Mouse (Mus musculus): Measurements from ENCODE around the gene Exoc4. TPM values are rescaled to one million over a fixed set of nuclear protein-coding genes. Genes with fewer than 3 reads are reported as not detected.

Exoc4 gene
- total RNA-seq (2015) (35.2 and 40.0 TPM in 2 replicates), total RNA-seq (2017) (49.3 and 54.8 TPM in 2 replicates)

GRCm38 (mm10) chr6:33248894-33249758 lies at the start of gene Exoc4:
Gene Exoc4, plus strand, starts transcription at chr6:33249085.
- peak; percentile 100 for ATAC-seq (replicated peaks; ENCODE audit: poor library complexity)

GRCm38 (mm10) chr6:33218780-33219179 lies 30.1 kb upstream of the Exoc4 start:
- ATAC-seq (replicated peaks; ENCODE audit: poor library complexity): no peak

DNA sequence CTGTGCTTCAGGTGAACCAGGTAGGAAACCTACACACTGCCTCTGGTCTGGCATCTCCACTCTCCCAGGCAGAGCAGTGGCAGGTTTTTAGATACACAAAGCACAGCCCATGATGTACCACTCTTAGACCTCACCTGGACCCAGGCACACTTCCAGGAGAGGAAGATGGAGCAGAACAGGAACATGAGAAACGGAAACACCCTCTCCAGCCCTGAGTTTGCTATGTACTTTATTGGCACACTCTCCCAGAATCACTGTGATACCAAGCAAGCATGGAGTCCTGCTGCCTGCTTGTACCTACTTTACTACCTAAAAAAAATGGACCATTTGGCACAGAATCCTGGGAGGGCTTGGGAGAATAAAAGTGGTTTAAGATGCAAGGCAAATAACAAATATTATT lies 22.2 kb upstream of the Exoc4 start:
- ATAC-seq (replicated peaks; ENCODE audit: poor library complexity): no peak

- ATAC-seq (replicated peaks; ENCODE audit: poor library complexity): no peak
These were observed 21.5 kb upstream of the Exoc4 start for GRCm38 (mm10) chr6:33227371-33227770.

- ATAC-seq (replicated peaks; ENCODE audit: poor library complexity): no peak
These were observed 7.6 kb upstream of the Exoc4 start for GRCm38 (mm10) chr6:33241250-33241649.

DNA sequence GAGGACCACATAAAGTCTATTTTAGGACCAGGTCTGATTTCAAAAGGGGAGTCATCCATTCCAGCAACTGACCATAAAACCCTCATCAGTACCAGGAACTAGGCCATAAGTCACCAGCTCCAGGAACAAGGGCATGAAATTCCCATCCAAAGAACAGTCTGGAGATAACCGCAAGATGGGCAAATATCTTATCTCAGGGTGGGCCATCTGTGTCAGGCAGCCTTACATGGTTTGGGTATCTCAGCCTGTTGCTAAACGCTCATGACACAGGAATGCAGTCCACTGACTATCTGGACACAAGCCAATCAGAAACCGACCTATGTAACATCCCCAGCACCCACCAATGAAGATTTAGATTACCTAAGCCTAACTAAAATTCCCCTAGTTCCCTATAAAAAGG lies 4.3 kb upstream of the Exoc4 start:
- no peak for ATAC-seq (replicated peaks; ENCODE audit: poor library complexity)

DNA sequence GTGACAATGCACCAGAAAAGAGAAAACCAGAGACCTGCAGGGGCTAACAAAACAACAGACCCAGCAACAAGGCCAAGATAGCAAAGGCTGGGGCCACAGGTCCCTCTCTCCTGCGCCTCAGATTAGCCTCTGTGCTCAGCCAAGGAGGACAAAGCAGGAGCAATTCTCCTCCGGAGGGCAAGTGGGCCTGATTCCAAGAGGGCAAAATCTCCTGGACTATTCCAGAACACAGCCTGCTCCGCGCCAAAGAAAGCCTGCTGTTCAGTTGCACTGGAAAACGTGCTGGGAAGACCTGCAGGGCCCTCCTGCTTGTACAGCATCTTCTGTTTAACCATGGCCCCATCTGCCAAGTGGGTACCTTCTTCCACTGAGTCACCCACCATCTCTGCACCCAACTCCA lies 1.7 kb upstream of the Exoc4 start:
- ATAC-seq (replicated peaks; ENCODE audit: poor library complexity): no peak

DNA sequence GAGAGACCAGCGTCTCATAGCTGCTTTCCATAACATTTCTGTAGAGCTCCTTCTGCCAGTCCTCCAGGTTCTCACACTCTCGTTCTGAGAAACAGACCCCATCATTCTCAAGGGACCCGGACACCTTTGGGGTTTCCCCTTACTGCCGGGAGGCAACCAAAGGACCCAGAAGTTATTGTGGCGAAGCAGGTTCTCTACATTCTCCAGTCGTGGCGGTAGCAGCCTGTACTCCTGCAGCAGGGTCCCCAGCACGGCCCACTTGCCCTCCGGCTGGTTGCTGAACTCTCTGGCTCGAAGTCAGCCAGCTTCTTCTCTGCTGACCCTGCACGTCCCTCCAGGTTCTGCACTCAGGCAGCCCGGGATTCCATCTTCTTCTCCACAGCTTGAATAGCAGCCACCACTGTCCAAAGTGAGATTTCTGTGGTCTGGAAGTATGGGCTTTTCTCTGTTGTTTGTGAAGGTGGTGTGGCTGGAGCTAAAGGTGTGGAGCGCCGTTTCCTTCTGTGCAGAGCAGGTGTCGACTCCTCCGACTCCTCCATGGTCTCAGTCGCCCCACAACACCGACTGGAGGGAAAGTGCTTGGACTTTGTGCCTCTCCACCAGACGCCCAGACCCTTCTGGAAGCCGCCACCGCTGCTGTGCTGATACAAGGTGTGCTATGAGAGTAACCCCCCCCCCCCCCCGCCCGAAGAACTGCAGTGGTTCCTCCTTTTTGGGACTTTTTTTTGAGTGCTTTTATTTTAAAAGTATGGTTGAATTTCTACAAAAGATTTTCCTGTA lies 1.1 kb upstream of the Exoc4 start:
- ATAC-seq (replicated peaks; ENCODE audit: poor library complexity): no peak

DNA sequence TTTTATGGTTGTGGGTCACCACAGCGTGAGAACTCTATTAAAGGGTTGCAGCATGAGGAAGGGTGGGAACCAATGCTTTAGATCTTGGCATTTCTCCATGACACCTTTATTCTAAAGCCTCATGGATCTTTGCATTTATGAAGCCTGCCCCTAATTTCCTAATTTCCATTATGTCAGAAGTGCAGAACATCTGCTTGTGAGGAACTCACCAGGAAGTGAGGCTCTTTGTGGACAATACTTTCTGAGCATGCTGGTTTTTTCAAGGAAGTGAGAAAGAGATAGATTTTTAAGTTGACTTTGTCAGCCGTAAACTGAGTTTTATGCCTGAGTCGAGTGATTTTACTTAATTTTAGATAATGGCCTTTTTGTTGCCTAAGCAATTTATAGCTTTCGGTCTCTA lies 7.8 kb downstream of the Exoc4 start:
- peak; percentile 43; the same call in 1 of the 2 replicates for ATAC-seq (replicated peaks; ENCODE audit: poor library complexity)

DNA sequence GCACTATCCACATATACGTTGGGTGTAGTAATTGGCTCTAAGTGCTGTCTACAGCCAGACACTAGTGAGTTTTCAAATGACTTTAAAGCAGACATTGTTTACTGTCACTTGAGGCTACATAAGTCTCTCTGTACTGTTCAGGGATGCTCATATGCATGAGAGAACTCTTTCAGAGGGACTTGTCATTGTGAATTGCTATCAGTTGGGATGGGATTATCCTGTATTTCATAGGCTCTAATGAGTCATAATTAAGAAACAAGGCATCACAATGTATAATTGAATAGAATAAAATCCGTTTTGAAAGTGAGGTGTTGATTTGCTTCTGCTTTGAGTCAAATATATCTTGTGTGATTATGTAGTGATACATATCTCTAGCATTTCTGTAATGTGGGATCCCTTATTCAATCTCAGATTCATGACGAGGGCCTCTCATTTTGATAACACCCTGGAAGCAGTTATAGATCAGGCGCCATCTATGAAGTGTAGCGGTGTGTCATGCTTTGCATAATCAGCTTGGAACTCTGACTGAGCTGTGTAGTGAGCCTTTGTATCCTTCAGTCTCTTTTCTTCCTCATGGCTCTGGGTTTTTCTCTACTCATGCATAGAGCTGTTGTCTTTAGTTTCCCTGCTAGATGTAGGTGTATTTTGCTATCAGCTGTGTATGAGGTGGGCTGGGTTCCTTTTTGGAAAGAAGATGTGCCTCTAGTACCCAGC lies 8.3 kb downstream of the Exoc4 start:
- no peak for ATAC-seq (replicated peaks; ENCODE audit: poor library complexity)

DNA sequence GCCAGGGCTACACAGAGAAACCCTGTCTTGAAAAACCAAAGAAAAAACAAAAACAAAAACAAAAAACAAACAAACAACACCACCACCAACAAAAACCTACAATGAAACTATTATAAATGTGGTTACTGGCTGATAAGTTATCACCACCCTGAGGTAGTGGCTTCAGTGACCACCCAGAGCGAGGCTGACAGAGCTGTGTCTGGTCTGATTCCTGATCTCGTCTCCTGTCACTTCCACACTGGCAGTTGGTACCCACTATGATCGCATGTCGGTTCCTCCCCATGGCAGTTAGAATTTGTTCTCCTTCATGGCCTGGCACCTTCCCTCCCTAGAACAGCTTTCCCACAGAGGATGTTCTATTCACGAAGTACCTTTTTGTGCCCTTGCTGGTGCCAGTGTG lies 11.0 kb downstream of the Exoc4 start:
- peak; percentile 75 for ATAC-seq (replicated peaks; ENCODE audit: poor library complexity)

- no peak for ATAC-seq (replicated peaks; ENCODE audit: poor library complexity)
These were observed 12.7 kb downstream of the Exoc4 start for GRCm38 (mm10) chr6:33261606-33262005.

DNA sequence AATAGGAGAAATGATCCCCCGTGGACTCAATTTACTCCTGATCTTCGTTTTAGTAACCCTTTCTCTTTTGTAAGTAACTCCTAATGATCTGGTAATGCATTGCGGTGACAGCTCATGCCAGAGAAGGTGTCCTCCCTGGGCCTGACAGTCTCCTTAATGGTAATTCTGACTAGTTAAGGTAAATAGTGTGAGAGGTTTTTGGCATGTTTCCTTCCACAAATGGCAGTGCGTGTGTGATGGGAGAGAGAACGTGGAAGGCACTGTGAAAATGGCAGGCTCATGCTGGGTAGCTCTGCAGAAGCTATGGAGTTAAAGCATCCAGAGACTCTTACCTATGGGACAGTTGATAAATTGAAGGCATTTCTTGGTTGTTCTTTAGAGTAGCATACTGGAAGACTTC lies 15.1 kb downstream of the Exoc4 start:
- no peak for ATAC-seq (replicated peaks; ENCODE audit: poor library complexity)

DNA sequence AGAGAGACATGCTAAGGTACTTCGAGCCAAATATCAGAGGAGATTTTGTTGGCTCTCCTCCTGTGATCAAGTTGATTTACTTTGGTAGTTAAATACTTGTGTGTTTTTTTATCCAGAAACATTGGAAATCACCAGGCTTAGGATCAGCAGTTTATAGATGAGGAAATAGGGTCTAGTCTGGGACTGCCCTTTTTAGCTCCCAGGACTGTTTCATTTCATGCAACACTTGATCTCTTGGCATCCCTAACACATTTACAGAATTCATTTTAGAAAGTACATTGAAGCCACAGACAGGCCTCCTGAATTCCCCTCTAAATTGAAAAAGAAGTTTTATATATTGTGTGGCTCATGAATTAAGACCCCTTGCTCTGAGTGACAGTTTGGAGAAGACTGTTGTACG lies 15.5 kb downstream of the Exoc4 start:
- ATAC-seq (replicated peaks; ENCODE audit: poor library complexity): no peak

DNA sequence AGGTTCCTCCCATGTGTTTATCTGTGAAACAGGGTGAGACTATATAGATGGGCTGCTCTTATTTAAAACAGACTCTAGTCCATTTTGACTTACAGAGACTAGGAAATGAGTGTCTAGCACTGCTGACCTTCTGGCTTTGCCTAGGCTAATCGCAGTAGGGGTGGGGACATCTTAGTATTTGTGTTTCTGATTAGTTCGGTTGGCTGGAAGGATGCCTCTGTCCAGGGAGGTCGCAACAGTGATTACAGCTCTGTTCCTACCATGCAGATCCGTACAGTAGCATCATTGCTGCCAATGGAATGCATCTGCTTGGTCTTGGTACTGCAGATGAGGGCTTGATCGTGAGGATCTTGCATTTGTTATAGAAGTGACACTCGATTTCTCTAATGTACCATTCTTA lies 18.7 kb downstream of the Exoc4 start:
- ATAC-seq (replicated peaks; ENCODE audit: poor library complexity): no peak

DNA sequence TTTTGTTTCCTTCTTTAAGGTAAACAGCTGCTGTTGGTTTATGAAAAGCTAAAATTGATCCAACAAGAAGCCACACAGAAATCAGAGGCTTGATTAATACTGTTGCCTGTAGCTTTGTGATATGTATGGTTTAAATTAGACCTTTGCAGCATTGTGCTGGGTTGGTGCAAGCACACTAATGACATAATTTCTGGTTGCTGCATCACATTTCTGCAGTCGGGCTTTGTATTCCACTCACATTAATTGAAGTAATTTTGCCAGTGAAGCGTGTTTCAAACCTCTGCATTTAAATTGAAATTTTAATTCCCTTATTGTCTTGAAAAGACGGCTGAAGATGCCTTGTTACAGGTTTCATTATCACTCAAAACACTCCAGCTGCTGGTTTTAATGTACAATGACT lies 34.6 kb downstream of the Exoc4 start:
- ATAC-seq (replicated peaks; ENCODE audit: poor library complexity): no peak

- no peak for ATAC-seq (replicated peaks; ENCODE audit: poor library complexity)
These were observed 35.1 kb downstream of the Exoc4 start for GRCm38 (mm10) chr6:33283936-33284335.

DNA sequence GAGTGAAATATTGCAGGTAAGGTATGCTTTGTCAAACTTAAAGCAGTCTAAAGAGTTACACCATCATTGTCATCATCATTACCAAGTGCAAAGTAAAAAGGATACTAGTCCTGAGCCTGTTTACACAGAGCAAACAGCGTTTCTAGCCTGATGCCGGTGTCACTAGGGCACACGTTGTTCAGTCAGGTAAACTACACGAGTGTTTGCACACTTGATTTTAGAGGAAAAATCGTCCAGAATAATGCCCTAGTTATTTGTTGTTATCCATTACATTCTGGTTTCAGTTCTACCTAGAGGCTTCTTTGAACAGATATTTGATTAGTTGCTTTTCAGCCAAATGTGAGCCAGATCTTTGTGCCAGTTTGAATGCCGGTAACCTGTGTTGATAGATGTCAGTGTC lies 37.5 kb downstream of the Exoc4 start:
- ATAC-seq (replicated peaks; ENCODE audit: poor library complexity): no peak

GRCm38 (mm10) chr6:33294626-33295025 lies 45.7 kb downstream of the Exoc4 start:
- no peak for ATAC-seq (replicated peaks; ENCODE audit: poor library complexity)

DNA sequence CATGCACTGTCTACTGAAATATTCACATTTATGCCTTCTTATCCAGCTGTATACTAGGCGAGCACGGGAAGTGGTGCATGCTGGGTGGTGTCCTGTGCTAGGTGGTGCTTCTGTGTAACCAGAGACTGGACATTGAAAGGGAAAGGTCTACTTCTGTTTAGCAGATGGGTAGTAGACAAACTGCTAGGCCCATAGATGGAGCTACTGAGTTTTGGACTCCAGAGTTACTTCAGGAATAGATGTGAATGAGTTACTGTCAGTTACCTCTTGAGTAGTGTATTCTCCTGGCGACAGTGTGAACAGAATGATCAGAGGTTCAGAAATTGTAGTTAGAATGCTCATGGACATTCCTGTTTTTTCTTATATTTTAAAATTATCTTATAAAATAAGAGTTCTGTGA lies 48.7 kb downstream of the Exoc4 start:
- peak; percentile 44 for ATAC-seq (replicated peaks; ENCODE audit: poor library complexity)

DNA sequence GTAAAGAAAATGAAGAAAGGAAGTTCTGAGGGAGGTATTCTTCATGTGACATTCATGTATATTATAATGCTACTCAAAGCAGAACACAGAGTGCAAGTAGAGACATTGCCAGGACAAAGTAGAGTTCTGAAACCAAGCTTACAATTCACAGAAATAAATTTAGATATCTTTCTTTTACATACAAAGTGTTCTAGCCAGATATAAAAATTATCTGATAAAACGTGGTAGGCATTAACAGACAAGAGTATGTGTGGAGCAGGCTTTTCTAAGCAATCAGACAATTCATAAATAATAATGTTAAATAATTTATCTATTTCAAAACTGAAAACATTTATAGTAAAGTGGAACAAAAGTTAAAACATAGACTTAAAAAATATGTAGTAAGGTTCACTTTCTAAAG lies 49.9 kb downstream of the Exoc4 start:
- 0 out of 2 replicates have a peak, but pooled peaks have one; percentile 37 for ATAC-seq (replicated peaks; ENCODE audit: poor library complexity)

Data from megakaryocyte progenitor cell, adult 5-6 weeks (primary cell).